Mouse (Mus musculus) kidney, adult 11 months (tissue): ENCODE data around the gene Slc46a1.

ENCODE experiments used
- DNase-seq: peaks from one replicate; pipeline ENCODE4 v3.0.0; 2022

Slc46a1 gene

DNA sequence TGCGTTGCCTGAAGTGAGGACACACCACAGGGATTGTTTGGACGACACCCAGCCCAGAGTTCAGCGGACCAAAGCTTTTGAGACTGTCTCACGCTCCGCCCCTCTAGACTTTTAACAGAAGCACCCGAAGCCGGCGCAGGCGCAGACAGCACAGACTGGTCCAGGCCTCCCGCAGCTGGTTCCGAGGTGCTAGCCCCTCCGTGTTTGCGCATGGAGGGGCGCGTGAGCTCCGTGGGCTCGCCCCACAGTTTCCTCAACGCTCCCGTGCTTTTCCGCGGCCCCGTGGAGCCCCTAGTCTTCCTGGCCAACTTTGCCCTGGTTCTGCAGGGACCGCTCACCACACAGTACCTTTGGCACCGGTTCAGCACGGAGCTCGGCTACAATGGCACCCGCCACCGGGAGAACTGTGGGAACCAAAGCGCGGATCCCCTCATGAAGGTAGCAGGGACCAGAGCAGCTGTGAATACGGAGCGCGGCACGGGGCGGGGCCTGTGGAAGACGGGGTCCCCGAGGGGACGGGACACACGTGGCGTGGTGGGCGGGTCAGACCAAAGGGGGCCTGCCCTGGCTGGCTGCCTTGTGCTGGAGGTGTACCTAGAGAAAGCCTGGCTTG, at the start of gene Slc46a1:
Gene Slc46a1 (plus strand): TSS at position 130 of the 613 bp plus-strand sequence.
- peak; percentile 86 for DNase-seq

DNA sequence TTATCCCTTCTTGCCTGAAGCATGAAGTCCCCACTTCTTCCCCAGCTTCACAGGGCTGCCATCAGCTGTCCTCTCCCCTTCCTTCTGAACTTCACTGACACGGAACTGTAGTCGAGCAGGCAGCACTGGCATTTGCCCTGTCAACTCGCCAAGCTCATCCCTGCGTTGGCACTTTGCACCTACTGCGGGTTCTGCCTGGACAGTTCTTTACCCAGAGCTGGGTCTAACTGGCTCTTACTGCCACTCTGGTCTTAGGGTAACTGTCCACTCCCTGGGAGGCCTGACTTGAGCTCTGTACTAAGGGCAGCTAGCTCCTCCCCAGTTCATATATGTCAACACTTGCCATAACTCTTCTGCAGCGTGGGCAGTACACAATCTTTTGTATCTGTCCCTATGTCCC, 48.6 kb upstream of the Slc46a1 start:
- peak; percentile 94 for DNase-seq

DNA sequence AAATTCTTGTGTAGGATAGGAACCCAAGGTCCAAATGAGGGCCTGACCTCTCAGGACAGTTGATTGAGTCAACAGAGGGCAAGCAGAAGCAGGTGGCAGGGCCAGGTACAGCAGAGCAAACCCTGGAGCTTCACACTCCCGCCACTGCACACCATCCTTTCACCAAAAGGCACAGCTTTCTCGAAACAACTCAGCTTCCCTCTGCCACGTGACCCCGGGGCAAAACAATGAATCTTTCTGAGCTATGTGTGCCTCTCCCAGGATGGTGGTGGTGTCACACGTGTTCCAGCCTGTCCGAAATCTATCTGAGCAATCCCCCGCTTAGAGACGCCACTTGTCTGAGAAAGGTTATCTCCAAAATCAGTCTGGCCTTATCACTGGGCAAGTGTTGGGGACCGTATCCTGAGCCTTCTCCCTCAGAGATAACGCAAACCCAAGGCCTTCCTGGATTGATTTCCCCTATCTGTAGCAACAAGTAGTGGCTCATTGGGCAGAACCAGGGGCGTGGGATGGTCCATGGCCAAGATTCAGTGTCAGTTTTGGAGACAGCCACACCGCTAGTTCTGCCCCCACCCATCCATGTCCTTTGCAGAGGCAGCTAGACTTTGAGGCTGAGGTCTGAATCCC, 45.1 kb upstream of the Slc46a1 start:
- no peak for DNase-seq

DNA sequence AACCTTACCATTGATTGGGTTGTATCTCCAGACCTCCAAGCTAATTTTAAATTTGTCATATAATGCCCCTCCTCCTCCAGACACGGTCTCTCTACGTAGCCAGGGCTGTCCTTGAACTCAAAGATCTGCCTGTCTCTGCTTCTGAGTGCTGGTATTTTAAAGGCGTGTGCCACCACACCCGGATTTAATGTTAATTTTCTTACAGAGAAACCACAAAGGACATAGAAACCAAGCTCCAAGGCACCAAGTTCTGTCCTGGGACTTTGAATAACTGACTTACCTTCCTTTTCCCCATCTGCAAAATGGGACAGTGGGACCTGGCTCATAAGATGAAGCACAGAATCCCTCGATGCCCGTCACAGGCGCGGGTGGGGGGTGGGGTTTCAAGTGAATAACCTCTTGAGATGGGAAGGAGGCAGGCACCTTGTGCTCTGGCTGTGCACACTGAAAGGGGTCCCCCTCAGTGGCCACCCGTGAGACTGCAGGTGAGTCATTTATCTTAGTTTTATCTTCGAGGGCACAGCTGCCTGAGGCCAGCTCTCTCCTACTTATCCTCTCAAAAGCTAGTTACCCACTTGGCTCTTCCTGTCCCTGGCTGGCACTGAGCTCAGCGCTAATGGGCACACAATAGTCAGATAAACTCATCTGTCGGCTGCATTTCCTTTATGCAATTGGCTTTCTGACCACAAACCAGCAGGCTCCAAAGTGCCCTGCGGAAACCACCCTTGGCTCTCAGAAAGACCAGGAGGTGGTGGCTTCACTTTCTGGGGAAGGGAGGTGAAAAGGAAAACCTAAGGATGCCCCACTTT, 44.1 kb upstream of the Slc46a1 start:
- no peak for DNase-seq

DNA sequence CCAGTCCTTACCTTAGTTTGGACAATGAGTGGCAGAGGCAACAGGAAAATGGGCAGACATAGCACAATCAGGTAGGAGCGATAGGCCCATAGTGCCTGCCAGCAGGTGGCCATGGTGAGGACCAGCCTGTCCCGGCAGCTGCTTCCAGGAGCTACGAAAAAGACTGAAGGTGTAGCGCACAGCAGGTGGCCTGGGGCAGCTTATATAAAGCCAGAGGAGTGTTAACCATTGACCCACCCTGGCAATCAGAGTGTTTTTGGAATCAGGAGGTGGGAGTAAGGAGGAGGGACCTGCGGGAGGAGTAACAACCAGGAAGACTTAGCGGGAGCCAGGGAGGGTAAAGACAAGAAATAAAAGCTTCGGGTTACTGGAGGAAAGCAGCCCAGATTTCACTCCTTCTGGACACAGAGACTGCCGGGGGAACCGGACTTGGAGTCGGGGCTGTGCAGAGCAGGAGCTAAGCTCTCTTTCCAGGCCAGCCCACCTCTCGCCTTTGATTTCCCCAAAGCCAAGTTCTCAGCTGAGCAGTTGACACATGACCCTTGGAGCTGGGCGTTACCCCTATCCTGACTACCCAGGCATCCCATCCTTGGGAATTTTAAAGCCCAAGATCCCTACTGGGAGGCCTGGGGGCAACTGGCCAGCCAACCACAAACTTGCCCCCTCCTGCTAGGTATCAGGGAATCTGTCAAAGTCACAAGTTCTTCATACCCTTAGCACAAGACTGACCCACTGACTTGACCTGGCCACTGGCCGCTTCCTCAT, 43.3 kb upstream of the Slc46a1 start, which contains the start of gene Slc13a2:
Gene Slc13a2 (minus strand): TSS at position 163 of the 765 bp plus-strand sequence.
- DNase-seq = peak; percentile 88

DNA sequence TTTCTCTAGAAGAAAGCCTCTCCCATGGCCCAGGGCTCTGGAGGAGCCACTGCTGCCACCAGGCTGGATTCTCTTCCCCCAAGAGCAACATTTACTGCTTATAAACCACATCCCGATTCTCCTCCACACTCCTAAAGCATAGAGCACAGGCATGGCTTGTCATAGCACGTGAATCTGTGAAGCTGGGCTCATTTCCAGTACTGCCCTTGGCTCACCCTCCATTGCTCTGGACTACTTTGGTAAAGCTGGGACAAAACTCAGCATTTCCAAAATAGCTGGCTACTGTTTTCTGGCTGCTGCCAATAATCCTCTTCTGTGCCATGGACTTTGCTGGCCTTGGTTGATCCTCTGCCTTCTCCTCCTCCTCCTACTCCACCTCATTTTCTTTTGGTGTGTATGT, 41.1 kb upstream of the Slc46a1 start:
- DNase-seq = peak; percentile 70

DNA sequence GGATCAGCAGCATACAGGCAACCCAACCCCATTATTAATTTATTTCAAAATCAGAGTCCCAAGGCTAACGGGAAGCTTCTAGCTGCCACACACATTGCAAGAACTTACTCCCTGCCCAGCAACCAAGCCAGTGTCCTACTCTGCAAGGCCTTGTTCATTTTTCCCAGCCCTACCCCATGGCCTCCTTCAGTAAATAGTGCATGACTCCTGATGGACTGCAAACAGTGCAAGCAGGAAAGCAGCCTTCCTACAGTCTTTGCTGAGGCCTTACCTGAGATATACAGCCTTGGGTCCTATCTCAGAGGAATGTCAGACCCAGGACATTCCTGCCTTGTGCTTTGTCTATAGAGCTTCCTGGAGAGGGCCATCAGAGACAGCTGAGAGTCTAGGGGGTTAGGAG, 39.9 kb upstream of the Slc46a1 start:
- no peak for DNase-seq

DNA sequence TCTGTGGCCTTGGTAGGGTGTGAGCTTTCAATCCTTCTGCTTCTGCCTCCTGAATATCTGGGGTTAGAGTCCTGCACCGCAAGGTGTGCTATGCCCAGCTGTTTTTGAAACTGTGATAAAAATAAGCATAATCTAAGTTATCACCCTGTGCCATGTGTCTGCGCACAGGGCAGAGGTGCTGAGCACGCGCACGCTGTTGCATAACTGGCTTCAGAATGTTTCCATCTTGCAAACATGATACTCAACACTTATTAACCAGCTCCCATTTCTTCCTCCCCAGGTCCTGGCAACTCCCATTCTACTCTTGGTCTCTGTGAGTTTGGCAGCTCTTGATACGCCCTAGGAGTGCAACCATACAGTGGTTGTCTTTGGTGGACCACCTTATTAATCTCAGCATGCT, 37.8 kb upstream of the Slc46a1 start:
- peak; percentile 65 for DNase-seq

DNA sequence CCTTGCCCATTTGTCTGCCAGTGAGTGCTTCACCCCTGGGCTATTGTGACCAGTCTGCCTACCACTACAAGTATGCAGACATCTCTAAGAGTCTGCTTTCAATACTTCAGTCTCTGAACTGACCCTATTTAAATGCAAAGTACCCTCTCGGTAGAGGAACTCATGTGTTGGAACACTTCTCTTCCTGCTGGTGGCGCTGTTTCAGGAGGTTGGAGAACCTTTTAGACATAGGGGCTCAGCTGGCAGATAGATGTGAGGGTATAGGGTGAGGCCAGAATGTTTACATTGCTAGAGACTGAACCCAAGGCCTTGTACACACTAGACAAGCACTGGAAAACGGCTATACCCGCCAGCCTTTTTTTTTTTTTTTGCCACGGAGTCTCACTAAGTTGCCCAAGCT, 37.2 kb upstream of the Slc46a1 start:
- DNase-seq = no peak

DNA sequence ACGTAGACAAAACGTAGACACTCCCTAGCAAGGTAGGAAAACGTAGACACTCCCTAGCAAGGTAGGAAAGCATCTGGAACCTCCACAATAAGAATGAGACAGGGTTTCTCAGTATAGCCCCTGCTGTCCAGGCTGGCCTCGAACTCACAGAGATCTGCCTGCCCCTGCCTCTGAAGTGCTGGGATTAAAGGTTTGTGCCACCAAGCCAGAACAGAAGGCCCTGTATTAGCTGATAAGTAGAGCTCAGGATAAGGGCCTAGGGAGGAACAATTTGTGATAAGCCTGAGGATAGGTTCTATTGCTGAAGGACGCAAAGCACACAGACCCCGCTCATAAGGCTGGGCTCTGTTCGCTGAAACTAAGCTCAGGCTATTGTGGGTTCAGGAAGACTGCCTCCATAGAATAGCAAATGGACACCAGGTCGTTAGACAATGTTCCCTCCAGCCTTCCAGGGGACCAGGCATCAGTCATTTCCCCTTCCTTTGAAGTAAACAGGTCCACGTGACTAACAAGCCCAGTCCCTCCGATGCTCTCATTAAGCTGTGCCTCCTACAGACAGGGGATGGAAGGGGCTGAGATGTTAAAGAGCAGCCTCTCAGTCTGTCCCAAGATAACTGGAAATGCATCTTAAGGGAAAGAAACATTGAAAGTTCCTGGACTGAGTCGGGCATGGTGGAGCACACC, 35.2 kb upstream of the Slc46a1 start:
- DNase-seq = no peak

DNA sequence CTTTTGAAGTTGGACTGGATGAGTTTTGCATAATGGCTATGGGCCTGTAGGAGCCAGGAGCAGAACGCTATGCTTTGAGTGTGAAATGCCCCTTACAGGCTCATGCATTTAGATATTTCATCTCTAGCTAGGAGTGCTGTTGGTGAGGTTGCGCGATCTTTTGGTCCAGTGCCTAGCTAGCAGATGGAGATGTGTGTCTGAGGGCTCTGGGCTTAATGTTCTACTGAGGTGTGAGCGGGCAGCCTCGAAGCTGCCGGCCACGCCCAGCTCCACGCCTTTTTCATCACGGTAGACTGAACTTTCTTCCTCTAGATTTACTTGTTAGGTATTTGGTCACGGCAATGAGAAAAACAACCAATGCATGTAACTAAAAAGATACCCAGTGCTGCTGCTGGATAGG, 34.3 kb upstream of the Slc46a1 start:
- peak; percentile 75 for DNase-seq

DNA sequence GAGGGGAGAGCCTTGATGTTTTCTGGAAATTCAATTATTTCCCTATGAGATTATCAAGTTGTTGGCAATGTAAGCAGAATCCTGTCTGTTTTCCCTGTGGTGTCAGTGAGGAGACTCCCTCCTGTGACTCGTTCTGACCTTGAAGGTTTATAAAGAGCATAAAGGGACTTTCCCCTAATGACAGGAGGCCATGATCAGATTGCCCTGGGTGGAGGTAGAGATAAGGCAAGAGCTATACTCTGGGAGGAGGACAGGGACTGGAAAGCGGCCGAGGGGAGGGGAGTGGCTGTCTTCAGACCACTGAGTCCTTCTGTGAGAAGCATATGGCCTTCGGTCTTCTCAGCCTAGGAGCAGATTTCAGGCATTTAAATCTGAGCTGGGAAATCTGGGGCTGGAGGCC, 31.4 kb upstream of the Slc46a1 start:
- no peak for DNase-seq

DNA sequence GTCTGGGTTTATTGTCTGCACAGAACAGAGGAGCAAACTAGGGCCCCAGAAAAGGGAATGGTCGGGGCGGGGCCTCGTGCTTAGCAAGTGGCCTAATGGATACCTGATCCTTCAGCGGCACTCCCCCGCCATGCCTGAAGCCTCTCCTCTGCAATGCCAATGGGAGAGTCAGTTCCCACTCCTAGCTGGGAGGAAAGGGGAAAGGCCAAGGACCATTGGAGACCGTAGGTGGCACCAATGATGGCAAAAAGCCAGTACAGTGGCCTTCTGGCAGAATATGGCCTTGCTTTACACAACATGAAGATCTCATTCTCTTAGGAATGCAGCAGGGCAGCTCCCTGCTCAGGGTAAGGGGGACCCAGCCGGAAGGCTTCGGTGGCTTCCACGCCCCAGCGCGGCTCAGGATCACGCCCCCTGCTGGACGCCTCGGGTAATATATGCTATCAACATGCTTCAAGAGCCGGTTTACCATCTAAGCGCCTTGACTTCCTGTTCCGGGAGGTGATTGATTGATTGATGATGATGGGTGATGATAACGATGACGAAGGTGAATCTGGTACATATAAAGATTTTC, 29.6 kb upstream of the Slc46a1 start:
- DNase-seq = no peak

DNA sequence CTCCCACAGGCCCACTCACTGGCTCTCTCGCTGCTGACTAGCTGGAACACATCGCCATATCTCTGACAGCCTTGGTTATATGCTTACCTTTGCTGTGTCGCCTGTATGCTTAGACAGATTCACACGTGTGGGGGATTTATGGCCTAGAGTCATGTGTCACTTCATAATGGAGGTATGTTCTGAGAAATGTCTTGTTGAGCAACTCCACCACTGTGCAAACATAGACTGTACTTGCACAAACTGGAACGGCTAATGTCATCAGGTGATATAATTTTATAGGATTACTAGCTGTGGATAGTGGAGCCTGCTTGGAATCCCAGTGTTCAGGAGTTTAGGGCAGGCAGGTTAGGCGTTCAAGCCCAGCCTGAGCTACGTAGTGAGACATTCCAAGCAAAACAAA, 28.3 kb upstream of the Slc46a1 start:
- no peak for DNase-seq

DNA sequence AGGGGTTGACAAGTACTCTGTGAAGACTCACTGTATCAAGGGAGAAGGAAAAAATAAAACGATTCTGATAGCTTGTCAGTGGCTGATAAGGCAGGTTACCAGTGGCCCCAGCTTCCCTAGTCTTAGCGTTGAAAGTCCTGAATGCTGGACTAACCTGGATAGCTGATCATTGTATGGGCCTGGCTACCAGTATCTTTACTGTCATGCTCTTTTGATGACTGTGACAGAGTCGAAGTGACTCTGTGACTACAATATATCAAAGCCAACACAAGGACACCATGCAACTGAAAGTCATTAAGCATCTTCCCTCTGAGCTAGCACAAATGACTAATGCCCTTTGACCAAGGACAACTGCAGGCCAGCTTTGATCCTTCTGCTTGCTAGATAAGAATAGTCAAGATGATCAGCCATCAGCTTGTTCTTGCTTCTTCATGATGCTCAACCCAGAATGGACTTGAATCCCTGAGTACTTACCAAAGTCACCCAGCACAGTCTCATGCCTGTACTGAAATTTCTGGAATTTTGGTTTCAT, 27.0 kb upstream of the Slc46a1 start:
- no peak for DNase-seq

DNA sequence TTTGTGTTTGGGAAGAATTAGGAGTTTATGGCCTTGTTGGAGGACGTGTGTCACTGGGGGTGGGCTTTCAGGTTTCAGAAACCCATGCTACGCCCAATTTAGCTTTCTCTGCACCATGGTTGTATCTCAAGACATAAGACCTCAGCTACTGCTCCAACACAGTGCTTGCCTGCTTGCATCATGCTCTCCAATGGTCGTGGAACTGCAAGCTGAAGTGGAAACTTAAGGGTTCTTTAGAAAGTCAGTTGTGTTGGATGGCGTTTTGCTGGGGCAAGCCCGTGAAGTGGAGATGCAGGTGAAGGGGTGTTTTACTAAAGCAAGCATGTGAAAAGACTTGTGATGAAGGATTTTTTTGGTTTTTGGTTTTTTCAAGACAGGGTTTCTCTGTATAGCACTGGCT, 22.4 kb upstream of the Slc46a1 start:
- DNase-seq = no peak

DNA sequence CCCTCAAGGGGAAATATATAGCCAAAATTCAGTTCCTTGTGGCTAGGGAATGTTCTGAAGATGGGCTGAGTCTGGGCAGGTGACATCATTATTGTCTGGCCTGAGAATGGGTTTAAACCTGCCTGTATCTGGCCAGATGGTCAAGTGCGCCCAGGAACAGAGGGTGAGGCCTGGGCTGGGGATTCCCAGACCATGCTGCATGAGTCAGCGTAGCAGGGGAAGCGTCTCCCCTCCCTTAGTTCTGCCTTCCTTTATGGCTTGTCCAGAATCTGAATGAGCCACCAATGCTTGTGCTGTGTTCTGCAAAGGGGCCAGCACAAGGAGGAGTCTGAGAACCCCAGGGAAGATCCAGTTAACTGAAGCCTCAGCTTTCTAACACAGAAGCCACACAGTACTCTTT, 18.3 kb upstream of the Slc46a1 start:
- DNase-seq = no peak

DNA sequence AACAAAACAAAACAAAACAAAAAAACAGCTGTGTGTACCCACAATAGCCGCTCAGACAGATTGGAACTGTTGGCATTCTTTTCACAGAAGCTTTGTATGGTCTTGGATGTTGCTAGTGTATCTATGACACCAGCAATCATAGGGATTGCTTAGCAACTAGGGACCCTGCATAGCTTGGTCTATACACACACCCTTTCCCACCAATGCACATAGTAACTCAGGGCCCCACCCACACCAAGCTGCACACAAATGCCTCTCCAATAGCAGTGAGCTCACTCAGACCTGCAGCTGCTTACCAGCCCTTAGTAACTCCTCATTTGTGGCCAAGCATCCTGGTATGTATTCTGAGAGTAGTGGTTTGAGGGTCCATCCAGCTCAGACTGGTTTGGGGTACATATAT, 17.3 kb upstream of the Slc46a1 start:
- no peak for DNase-seq

DNA sequence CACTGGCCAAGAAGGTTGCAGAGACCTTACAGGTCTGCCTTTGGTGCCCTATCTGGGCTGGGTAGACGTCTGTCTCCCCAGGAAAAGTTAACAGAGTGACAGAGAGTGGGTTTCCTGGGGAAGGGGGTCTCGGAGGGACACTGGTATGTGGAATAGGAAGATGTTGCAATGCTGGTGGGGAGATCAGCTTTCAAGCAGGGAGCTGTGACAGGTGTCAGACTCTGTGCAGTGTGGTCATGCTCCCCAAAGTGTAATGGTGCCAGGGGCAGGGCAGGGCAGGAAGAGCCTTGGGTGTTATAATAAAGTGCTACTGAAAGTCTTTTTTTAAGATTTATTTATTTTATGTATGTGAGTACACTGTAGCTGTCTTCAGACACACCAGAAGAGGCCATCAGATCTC, 15.2 kb upstream of the Slc46a1 start:
- no peak for DNase-seq

DNA sequence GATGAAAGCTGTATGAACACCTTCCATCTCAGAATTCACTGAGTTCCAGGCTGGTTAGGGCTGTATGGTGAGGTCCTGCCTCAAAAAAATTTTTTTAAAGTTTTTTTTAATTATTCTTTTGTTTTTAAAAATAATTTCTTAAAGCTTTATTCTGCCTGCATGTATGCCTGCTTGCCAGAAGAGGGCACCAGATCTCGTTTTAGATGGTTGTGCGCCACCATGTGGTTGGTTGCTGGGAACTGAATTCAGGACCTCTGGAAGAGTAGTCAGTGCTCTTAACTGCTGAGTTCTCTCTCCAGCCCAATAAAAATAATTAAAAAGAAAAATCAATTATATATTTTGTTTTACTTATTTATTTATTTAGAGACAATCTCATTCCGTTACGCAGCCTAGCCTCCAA, 11.8 kb upstream of the Slc46a1 start:
- peak; percentile 40 for DNase-seq

DNA sequence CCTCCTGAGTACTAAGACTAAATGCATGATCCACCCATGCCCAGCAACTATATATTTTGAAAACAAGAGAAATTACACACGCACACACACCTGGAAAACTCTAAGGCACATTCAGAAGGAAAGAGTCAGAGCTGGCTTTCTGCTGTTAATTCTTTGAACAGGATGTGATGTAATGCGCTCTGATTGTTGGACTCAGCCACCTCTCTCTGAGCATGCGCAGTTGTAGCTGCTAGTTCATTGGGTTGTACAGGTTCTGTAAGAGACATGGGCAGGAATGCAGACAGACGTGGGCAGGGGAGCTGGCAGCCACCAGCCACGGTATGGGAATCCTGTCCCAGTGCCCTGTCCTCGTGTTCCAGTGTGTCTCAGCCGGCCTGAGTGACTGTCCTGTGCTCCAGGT, 11.2 kb upstream of the Slc46a1 start:
- DNase-seq = no peak

DNA sequence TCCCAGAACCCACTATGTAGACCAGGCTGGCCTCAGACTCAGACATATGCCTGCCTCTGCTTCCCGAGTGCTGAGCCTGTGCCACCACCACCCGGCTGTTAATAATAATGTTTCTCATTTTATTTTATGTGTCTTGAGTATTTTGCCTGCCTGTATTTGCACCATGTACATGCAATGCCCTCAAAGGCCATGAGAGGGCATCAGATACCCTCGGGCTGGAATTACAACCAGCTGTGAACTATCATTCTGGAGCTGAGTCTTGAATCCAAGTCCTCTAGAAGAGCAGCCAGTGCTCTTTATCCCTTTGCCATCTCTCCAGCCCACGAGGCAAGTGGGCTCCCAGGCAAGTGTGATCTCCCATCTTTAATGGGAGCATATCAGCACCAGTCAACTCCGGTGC, 10.2 kb upstream of the Slc46a1 start:
- peak; percentile 33 for DNase-seq
